Mouse (Mus musculus) adipocyte (in vitro differentiated cells): Measurements from ENCODE around the gene Aoc2.
A peak's percentile ranks its signal among the peaks of the same experiment; 100 is the strongest.
"Not testable (repeated sequence)": the region's sequence is repeated elsewhere in the genome, so short reads cannot be mapped to it uniquely, and the experiment has no call there.

Source experiments
- DNase-seq: peaks from one replicate; pipeline ENCODE4 v3.0.0-alpha.2; 2016; ENCODE audit warnings: low spot score

The Aoc2 gene

GRCm38 (mm10) chr11:101315665-101316500 lies 9.0 kb upstream of the Aoc2 start, which contains the start of gene Psme3:
Gene Psme3 (plus strand): TSS chr11:101316213.
- DNase-seq = peak; percentile 91

GRCm38 (mm10) chr11:101316501-101316917 lies 8.4 kb upstream of the Aoc2 start:
- no peak for DNase-seq

GRCm38 (mm10) chr11:101323609-101324008 lies 1.3 kb upstream of the Aoc2 start:
- peak; percentile 83 for DNase-seq

GRCm38 (mm10) chr11:101325201-101325600 lies 338 bp downstream of the Aoc2 start:
- not testable (repeated sequence) for DNase-seq

GRCm38 (mm10) chr11:101326147-101326546 lies 1.3 kb downstream of the Aoc2 start:
- DNase-seq = no peak

- DNase-seq = peak; percentile 53
Observed at GRCm38 (mm10) chr11:101327311-101327710, 2.4 kb downstream of the Aoc2 start.

GRCm38 (mm10) chr11:101328941-101329635 lies 4.2 kb downstream of the Aoc2 start:
- DNase-seq = peak; percentile 74

- DNase-seq = peak; percentile 95
Observed at GRCm38 (mm10) chr11:101330371-101330924, 5.6 kb downstream of the Aoc2 start, which contains the start of gene Aoc3. Gene Aoc3 (plus strand): TSS chr11:101330605.

- DNase-seq = not testable (repeated sequence)
Observed at GRCm38 (mm10) chr11:101330961-101331360, 6.1 kb downstream of the Aoc2 start.

- peak; percentile 90 for DNase-seq
Observed at GRCm38 (mm10) chr11:101332537-101332936, 7.7 kb downstream of the Aoc2 start.

GRCm38 (mm10) chr11:101334023-101334422 lies 9.2 kb downstream of the Aoc2 start:
- no peak for DNase-seq

- DNase-seq = peak; percentile 41
Observed at GRCm38 (mm10) chr11:101334516-101334915, 9.7 kb downstream of the Aoc2 start.

GRCm38 (mm10) chr11:101335685-101336084 lies 10.8 kb downstream of the Aoc2 start:
- DNase-seq = no peak

GRCm38 (mm10) chr11:101338123-101338760 lies 13.4 kb downstream of the Aoc2 start:
- DNase-seq = no peak

GRCm38 (mm10) chr11:101347083-101347775 lies 22.4 kb downstream of the Aoc2 start:
- no peak for DNase-seq

- DNase-seq = peak; percentile 51
Observed at GRCm38 (mm10) chr11:101348774-101349173, 23.9 kb downstream of the Aoc2 start.

GRCm38 (mm10) chr11:101349216-101349615 lies 24.4 kb downstream of the Aoc2 start:
- no peak for DNase-seq

- DNase-seq = no peak
Observed at GRCm38 (mm10) chr11:101351100-101351720, 26.3 kb downstream of the Aoc2 start.

- no peak for DNase-seq
Observed at GRCm38 (mm10) chr11:101351721-101352111, 26.9 kb downstream of the Aoc2 start.

- DNase-seq = no peak
Observed at GRCm38 (mm10) chr11:101353436-101353835, 28.6 kb downstream of the Aoc2 start.

- DNase-seq = no peak
Observed at GRCm38 (mm10) chr11:101354438-101355010, 29.7 kb downstream of the Aoc2 start.
